Mouse (Mus musculus): Measurements from ENCODE around the gene Fancc. TPM values are rescaled to one million over a fixed set of nuclear protein-coding genes. Genes with fewer than 3 reads are reported as not detected.

The Fancc gene
- polyA plus RNA-seq, 1 experiment from 2014 or later, result 21.8 TPM

- 65% methylated on average over 26 of the region's 26 CpGs for WGBS
- Histone ChIP-seq H3K4me2 (no peak overlapping the region), H3K4me3 (no peak overlapping the region), H3K36me3 (peaks cover 92% of the 10 kb centered on the region), H3K4me1 (peaks cover 10% of the 10 kb centered on the region; the same call in 1 of the 2 replicates), H3K9me3 (no peaks in the 10 kb centered on the region), H3K9ac (no peak overlapping the region), H3K27ac (no peak overlapping the region), H3K27me3 (no peaks in the 10 kb centered on the region)
- ATAC-seq (ENCODE audit: insufficient number of reproducible peaks, low FRiP score, low TSS enrichment, low read depth), result no peak
Observed at GRCm38 (mm10) chr13:63513374-63514098, 16.5 kb upstream of the Fancc start.

GRCm38 (mm10) chr13:63512411-63512810 is 15.3 kb upstream of the Fancc start:
- no peak overlapping the region for H3K27ac ChIP-seq
- no peak overlapping the region for H3K9ac ChIP-seq
- no peak overlapping the region for H3K4me3 ChIP-seq
- no peaks in the 10 kb centered on the region for H3K9me3 ChIP-seq
- no peaks in the 10 kb centered on the region for H3K27me3 ChIP-seq
- H3K4me2 ChIP-seq, result no peak overlapping the region
- peaks cover 91% of the 10 kb centered on the region for H3K36me3 ChIP-seq
- no peak for ATAC-seq (ENCODE audit: insufficient number of reproducible peaks, low FRiP score, low TSS enrichment, low read depth)
- 48% methylated on average over 6 of the region's 6 CpGs for WGBS
- H3K4me1 ChIP-seq, result peaks cover 10% of the 10 kb centered on the region; the same call in 1 of the 2 replicates

- Histone ChIP-seq H3K9me3 (no peaks in the 10 kb centered on the region), H3K27ac (no peak overlapping the region), H3K4me1 (peaks cover 6% of the 10 kb centered on the region; the same call in 1 of the 2 replicates), H3K36me3 (peaks cover 52% of the 10 kb centered on the region), H3K4me2 (no peak overlapping the region), H3K9ac (no peak overlapping the region), H3K4me3 (no peak overlapping the region), H3K27me3 (no peaks in the 10 kb centered on the region)
- ATAC-seq (ENCODE audit: insufficient number of reproducible peaks, low FRiP score, low TSS enrichment, low read depth), result no peak
- WGBS, result 87% methylated on average over 5 of the region's 5 CpGs
Observed at GRCm38 (mm10) chr13:63507821-63508220, 10.7 kb upstream of the Fancc start.

GRCm38 (mm10) chr13:63507001-63507556 is 10.0 kb upstream of the Fancc start:
- H3K9me3 ChIP-seq, result no peaks in the 10 kb centered on the region
- 71% methylated on average over 6 of the region's 6 CpGs for WGBS
- no peaks in the 10 kb centered on the region for H3K27me3 ChIP-seq
- peaks cover 6% of the 10 kb centered on the region; the same call in 1 of the 2 replicates for H3K4me1 ChIP-seq
- peaks cover 45% of the 10 kb centered on the region for H3K36me3 ChIP-seq
- ATAC-seq (ENCODE audit: insufficient number of reproducible peaks, low FRiP score, low TSS enrichment, low read depth), result no peak
- no peak overlapping the region for H3K4me2 ChIP-seq
- no peak overlapping the region for H3K9ac ChIP-seq
- no peak overlapping the region for H3K4me3 ChIP-seq
- H3K27ac ChIP-seq, result no peak overlapping the region; the same call in 1 of the 2 replicates

- H3K4me2 ChIP-seq, result no peak overlapping the region
- no peak for ATAC-seq (ENCODE audit: insufficient number of reproducible peaks, low FRiP score, low TSS enrichment, low read depth)
- 27% methylated on average over 1 of the region's 1 CpGs for WGBS
- H3K9ac ChIP-seq, result no peak overlapping the region
- peaks cover 38% of the 10 kb centered on the region for H3K36me3 ChIP-seq
- no peak overlapping the region for H3K27ac ChIP-seq
- H3K4me3 ChIP-seq, result no peak overlapping the region
- H3K4me1 ChIP-seq, result 0 out of 2 replicates have a peak, but pooled peaks cover under 1% of the 10 kb centered on the region
- no peaks in the 10 kb centered on the region for H3K27me3 ChIP-seq
- no peaks in the 10 kb centered on the region for H3K9me3 ChIP-seq
Observed at GRCm38 (mm10) chr13:63506364-63506763, 9.3 kb upstream of the Fancc start.

GRCm38 (mm10) chr13:63502391-63502790 is 5.3 kb upstream of the Fancc start:
- Histone ChIP-seq H3K4me1 (no peaks in the 10 kb centered on the region), H3K4me2 (no peak overlapping the region), H3K4me3 (no peak overlapping the region), H3K27me3 (no peaks in the 10 kb centered on the region), H3K9me3 (no peaks in the 10 kb centered on the region), H3K27ac (no peak overlapping the region), H3K9ac (no peak overlapping the region), H3K36me3 (peaks cover 3% of the 10 kb centered on the region; the same call in 1 of the 2 replicates)
- no peak for ATAC-seq (ENCODE audit: insufficient number of reproducible peaks, low FRiP score, low TSS enrichment, low read depth)
- whole genome bisulfite sequencing, result 87% methylated on average over 2 of the region's 2 CpGs

- no peak for ATAC-seq (ENCODE audit: insufficient number of reproducible peaks, low FRiP score, low TSS enrichment, low read depth)
- no peak overlapping the region for H3K9ac ChIP-seq
Observed at GRCm38 (mm10) chr13:63499489-63499888, 2.4 kb upstream of the Fancc start.

GRCm38 (mm10) chr13:63487707-63488042 is 9.4 kb downstream of the Fancc start:
- no peak for ATAC-seq (ENCODE audit: insufficient number of reproducible peaks, low FRiP score, low TSS enrichment, low read depth)

More at GRCm38 (mm10) chr13:63499489-63499888, 2.4 kb upstream of the Fancc start:
- Histone ChIP-seq H3K4me3 (no peak overlapping the region), H3K36me3 (no peaks in the 10 kb centered on the region), H3K4me1 (peaks cover 8% of the 10 kb centered on the region), H3K4me2 (no peak overlapping the region), H3K9me3 (no peaks in the 10 kb centered on the region), H3K27ac (no peak overlapping the region), H3K27me3 (no peaks in the 10 kb centered on the region)
- WGBS, result 87% methylated on average over 2 of the region's 2 CpGs

GRCm38 (mm10) chr13:63486791-63487706 is 10.0 kb downstream of the Fancc start:
- no peak overlapping the region for H3K4me3 ChIP-seq
- WGBS, result 41% methylated on average over 18 of the region's 18 CpGs
- no peaks in the 10 kb centered on the region for H3K4me1 ChIP-seq
- no peaks in the 10 kb centered on the region for H3K36me3 ChIP-seq
- H3K9me3 ChIP-seq, result no peaks in the 10 kb centered on the region
- no peak overlapping the region for H3K9ac ChIP-seq
- no peaks in the 10 kb centered on the region for H3K27me3 ChIP-seq
- ATAC-seq (ENCODE audit: insufficient number of reproducible peaks, low FRiP score, low TSS enrichment, low read depth), result no peak
- no peak overlapping the region for H3K27ac ChIP-seq
- H3K4me2 ChIP-seq, result no peak overlapping the region

More at GRCm38 (mm10) chr13:63487707-63488042, 9.4 kb downstream of the Fancc start:
- Histone ChIP-seq H3K9ac (no peak overlapping the region), H3K27me3 (no peaks in the 10 kb centered on the region), H3K9me3 (no peaks in the 10 kb centered on the region), H3K4me3 (no peak overlapping the region), H3K27ac (no peak overlapping the region), H3K4me1 (no peaks in the 10 kb centered on the region), H3K36me3 (no peaks in the 10 kb centered on the region), H3K4me2 (no peak overlapping the region)
- 64% methylated on average over 7 of the region's 7 CpGs for WGBS

GRCm38 (mm10) chr13:63475356-63475755 is 21.7 kb downstream of the Fancc start:
- H3K9me3 ChIP-seq, result no peaks in the 10 kb centered on the region
- no peak for ATAC-seq (ENCODE audit: insufficient number of reproducible peaks, low FRiP score, low TSS enrichment, low read depth)
- H3K27me3 ChIP-seq, result no peaks in the 10 kb centered on the region
- no peak overlapping the region for H3K4me3 ChIP-seq
- no peak overlapping the region for H3K4me2 ChIP-seq
- H3K9ac ChIP-seq, result no peak overlapping the region
- 56% methylated on average over 8 of the region's 8 CpGs for WGBS
- H3K36me3 ChIP-seq, result no peaks in the 10 kb centered on the region
- H3K4me1 ChIP-seq, result no peaks in the 10 kb centered on the region
- no peak overlapping the region for H3K27ac ChIP-seq

- H3K4me3 ChIP-seq, result no peak overlapping the region
Observed at GRCm38 (mm10) chr13:63452898-63453297, 44.2 kb downstream of the Fancc start.

GRCm38 (mm10) chr13:63451140-63451539 is 45.9 kb downstream of the Fancc start:
- Histone ChIP-seq H3K9me3 (no peaks in the 10 kb centered on the region), H3K4me2 (no peak overlapping the region), H3K27me3 (no peaks in the 10 kb centered on the region), H3K9ac (no peak overlapping the region), H3K27ac (no peak overlapping the region), H3K4me1 (no peaks in the 10 kb centered on the region), H3K4me3 (no peak overlapping the region), H3K36me3 (no peaks in the 10 kb centered on the region)
- no peak for ATAC-seq (ENCODE audit: insufficient number of reproducible peaks, low FRiP score, low TSS enrichment, low read depth)
- 22% methylated on average over 7 of the region's 7 CpGs for WGBS

More at GRCm38 (mm10) chr13:63452898-63453297, 44.2 kb downstream of the Fancc start:
- H3K9me3 ChIP-seq, result no peaks in the 10 kb centered on the region
- no peak overlapping the region for H3K27ac ChIP-seq
- H3K36me3 ChIP-seq, result no peaks in the 10 kb centered on the region
- H3K27me3 ChIP-seq, result no peaks in the 10 kb centered on the region
- ATAC-seq (ENCODE audit: insufficient number of reproducible peaks, low FRiP score, low TSS enrichment, low read depth), result no peak
- H3K4me2 ChIP-seq, result no peak overlapping the region
- no peak overlapping the region for H3K9ac ChIP-seq
- no peaks in the 10 kb centered on the region for H3K4me1 ChIP-seq
- WGBS, result 70% methylated on average over 5 of the region's 5 CpGs
